Mouse (Mus musculus) ovary, adult 18-20 months (tissue): ENCODE measurements around the gene C5ar1.
A peak's percentile ranks its signal among the peaks of the same experiment; 100 is the strongest.
"Not testable (repeated sequence)": the region's sequence is repeated elsewhere in the genome, so short reads cannot be mapped to it uniquely, and the experiment has no call there.

Experiments used
- DNase-seq: peaks from one replicate; pipeline ENCODE4 v3.0.0; 2022; ENCODE audit warnings: low spot score, mixed read lengths

Gene C5ar1

DNA sequence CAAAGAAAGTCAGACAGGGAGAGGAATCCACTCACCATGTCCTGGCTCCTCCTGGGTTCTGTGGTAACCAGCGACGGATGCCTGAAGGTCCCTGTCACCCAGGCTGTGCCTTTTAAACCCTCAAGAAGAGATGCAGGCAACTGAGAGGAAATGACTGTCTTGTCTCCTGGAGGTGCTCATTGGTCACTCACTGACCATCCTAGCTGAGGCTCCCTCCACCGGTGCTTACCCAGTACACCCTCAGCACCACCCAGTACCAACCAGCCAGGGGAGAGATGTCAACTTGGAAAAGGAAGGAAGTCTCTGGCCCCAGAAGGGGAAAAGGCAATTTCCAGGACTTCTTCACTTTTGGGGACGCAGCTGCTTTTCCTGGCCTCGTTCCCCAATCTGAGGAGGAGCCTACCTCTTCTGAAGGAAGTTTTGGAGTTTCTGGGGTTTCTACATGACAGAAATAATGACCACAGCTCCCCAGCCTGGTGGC is at the start of gene C5ar1:
Gene C5ar1, minus strand, starts transcription at position 431 of the 481 bp plus-strand sequence.
- no peak for DNase-seq

DNA sequence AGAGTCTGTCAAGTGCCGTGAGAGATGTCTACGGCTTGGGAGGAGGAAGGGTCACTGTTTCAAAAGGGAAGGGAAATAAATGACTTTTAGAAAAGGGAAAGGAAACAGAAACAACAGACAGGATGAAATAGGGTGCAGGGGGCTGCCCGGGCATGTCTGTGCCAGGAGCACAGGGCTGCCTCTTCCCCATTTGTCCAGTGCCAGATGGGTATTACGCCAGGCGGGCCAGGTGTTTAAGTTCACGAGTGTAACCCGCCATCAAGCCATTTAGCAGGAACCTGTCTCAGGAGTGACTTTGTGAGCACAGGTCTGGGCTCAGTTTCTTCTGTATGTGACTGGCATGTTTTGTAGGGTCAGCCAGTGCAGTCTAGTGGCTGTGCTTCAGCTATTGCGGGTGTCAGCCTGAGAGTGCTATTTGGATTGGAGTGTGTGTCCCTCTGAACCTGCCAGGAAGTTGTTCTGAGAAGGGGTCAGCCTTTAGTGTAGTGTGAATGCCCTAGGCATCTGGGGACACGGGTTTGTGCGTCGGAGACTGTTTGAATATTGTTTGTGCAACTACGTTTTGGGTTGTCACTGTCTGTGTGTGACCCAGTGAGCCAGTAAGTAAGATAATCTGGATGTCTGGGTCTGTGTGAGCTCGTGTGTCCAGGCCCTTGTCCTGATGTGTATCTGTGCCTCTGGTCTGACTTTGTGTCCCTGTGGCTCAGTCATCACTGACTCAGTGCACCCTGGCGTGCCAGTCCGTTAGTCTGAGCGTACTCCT is 49.4 kb upstream of the C5ar1 start:
- no peak for DNase-seq

DNA sequence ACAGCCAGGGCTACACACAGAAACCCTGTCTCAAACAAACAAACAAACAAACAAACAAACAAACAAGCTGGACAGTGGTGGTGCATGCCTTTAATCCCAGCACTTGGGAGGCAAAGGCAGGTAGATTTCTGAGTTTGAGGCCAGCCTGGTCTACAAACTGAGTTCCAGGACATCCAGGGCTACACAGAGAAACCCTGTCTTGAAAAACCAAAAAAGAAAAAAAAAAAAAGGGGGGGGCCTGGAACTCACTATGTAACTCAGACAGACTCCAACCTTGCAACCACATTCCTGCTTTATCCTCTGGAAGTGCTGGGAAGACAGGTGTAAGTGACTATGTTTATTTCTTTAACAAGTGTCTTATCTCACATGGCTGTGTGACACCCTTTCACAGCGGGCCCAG is 48.8 kb upstream of the C5ar1 start, which contains the start of gene Bbc3:
Gene Bbc3, plus strand, starts transcription at position 301 of the 400 bp plus-strand sequence.
- not testable (repeated sequence) for DNase-seq

DNA sequence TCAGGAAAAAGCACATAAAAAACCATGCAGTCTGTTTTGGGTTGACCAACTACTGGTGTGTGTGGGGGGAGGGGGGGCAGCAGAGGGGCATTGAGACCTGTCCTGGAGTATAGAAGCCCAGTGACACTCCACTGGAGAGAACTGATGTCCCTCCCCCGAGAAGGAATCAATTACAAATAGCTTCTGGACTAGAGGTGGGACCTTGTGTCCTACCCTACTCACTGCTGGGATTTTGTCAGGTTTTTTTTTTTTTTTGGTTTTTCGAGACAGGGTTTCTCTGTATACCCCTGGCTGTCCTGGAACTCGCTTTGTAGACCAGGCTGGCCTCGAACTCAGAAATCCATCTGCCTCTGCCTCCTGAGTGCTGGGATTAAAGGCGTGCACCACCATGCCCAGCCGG is 47.8 kb upstream of the C5ar1 start:
- DNase-seq = not testable (repeated sequence)

DNA sequence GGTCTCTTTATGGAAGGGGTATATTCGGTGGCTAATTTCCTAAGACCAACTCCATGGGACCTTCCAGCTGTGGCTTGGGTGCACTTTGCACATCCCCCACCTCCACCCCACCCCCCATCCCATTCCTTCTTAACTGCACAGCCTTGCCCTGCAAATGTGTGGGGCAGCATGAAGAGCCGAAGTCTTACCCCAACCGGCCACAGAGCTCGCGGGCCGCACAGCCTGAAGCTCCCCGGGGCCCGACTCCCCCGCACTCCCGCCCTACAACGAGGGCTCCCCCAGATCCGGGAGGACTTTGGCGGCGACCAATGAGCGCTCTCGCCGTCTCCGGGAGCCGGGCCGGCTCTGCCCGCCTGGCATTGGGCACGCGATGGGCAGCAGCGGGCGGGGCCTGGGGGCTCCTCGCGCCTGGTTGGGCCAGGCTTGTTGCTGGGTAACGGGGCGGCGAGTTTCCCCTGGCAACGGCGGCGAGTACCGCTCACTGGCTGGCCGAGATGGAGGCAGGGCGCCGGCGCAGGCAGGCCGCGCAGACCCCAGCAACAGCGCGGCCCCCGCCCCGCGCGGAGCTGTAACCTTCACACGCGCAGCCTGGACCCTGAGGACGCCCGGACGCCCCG is 40.2 kb upstream of the C5ar1 start:
- DNase-seq = peak; percentile 90

DNA sequence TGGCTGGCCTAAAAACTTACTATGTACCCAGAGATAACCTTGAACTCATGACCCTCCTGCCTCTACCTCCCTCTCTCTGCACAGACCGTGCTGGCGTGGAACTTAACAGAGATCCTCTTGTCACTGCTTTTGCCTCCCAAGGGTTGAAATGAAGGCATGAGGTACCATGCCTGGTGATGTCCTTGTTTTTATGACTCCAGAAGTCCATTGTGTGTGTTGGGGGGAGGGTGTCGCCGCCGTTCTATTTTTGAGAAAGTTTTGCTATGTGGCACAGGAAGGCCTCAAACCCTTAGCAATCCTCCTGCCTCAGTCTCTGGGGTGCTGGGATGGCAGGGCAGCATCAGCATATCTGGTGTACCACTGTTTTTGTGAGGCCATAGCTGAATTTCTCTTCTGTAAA is 39.6 kb upstream of the C5ar1 start:
- no peak for DNase-seq

DNA sequence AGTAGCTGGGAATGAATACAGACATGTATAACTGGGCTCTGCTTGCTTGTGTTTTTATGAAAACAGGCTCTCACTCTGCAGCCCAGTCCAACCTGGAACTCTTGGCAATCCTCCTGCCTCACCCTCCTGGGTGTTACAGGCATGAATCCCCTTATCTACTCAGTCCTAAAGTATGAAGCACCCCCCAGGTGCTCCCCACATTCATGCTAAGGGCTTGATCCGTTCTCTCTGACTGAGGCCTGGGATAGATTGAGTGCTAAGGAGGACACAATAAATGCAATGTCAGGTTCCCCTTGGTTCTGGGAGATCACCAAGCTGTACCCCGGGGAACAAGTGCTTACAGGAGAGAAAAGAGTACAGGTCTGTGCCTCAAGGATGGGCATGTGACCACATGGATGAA is 38.3 kb upstream of the C5ar1 start:
- no peak for DNase-seq

DNA sequence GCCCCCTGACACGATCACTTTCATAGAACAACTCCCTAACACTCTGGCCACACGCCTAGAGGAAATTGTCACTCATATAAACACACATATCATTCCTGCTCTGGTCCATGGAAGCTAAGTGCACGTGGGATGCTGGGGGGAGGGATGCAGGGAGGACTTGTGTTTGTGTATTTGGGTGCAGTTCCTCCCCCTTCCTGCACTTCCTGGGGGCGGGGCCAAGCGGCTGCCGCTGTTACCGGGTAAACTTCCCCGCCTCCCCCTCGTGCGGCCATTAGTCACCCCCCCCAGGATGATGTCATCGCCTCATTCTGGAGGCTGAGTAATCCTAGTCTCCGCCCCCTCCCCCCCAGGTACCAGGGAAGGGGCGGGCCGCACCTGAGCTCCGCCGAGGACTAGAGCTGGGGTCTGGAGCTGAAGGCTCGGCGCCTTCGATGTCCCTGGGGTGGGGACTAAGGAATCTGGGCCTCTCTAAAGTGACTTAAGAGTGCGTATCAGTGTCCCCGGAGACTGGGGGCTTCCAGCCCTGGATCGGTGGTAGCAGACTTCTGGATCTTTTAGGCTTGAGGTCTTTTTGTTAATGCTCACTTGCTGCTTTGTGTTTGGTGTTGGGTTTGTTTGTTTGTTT is 37.5 kb upstream of the C5ar1 start:
- DNase-seq = peak; percentile 67

DNA sequence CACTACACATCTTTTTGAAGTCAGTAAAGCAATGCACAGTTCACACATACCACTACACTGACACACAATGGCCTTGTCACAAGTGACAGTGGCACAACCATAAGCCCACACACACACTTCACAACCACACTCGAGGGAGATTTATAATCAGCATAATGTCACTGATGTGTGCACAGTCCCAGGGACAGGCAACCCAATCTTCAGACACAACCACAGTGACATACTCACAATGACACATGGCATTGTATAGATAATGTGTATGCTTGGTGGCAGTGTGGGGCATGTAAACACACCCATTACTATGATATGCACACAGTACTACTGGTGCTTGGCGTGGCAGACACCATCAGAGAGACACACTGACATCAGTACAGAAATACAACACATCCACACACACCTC is 36.8 kb upstream of the C5ar1 start:
- no peak for DNase-seq

DNA sequence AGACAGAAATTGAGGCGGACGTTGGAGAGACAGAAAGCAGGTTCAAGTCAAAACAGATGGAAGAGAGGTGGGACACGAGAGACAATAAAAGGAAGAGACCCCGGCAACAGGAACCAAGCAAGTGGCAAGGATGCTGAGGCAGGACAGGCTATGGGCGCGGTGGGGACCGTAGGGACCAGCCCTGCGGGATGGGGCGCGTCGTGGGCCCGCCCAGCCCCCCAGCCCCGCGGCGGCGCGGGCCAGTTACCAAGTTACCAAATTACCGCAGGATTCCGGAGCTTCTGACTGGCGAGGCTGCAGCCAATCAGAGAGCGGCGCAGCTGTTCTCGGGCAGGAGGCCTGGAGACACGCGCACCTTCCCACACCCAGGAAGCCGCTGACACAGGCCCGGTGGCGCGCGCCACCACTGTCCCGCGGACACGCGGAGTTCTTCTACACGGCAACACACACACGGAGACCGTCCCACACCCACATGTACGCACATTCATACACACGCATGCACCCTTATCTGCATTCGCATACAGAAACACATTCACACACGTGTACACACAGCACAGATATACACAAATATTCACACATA is 36.1 kb upstream of the C5ar1 start:
- DNase-seq = peak; percentile 64

DNA sequence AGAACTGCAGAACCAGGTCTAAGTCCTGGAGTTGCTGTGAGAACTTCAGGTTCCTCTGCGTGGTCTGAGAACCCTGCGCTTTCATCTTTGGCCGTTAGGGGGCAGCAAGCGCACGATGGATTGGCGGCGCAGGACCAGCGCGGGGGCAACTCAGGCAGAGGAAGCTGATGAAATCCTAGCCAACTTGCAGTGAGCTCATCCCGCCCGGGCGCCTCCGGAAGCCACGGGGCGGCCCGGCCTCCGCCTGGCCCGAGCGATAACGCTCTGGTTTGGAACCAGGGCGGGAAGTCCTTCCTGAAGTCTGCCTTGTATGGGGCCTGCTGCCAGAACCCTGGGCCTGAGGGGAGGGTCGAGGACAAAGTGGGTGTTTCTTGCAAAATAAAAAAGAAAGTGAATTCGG is 35.5 kb upstream of the C5ar1 start:
- DNase-seq = peak; percentile 81

DNA sequence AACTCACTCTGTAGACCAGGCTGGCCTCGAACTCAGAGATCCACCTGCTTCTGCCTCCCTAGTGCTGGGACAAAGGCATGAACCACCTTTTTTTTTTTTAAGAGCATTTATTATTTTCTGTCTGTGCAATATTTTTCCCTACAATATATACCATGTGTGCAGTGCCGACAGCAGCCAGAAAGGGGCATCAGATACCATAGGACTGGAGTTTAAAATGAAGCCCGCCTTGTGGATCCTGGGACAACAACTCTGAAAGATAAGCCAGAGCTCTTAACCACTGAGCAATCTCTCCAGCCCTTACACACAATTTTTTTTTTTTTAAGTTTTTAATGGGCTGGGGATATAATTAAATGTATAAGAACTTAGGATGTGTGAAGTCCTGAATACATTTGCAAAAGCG is 35.0 kb upstream of the C5ar1 start:
- no peak for DNase-seq

DNA sequence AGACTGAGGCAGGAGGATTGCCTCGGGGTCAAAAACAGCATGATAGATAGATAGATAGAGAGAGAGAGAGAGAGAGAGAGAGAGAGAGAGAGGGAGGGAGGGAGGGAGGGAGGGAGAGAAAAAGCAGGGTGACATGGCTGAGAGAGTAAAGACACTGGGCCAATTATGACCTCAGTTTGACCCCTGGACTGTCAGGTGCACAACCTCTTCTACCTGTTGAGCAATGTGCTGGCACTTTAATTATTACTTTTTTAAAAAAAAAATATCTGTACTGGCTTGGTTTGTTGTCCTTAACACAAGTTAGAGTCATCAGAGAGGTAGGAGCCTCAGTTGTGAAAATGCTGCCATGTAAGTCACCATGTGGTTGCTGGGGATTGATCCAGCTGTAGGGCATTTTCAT is 28.5 kb upstream of the C5ar1 start:
- DNase-seq = no peak

DNA sequence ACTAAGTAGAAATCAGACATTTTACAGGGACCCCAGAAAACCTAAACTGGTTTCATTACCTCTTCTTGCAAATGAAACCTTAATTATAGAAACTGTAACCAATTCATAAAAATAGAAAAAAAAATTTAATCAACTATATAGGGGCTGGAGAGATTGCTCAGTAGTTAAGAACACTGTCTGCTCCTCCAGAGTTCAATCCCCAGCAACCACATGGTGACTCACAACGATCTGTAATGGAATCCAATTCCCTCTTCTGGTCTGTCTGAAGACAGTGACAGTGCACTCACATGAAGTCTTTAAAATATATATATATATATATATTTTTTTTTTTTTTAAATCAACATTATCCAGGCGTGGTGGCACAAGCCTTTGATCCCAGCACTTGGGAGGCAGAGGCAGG is 27.7 kb upstream of the C5ar1 start:
- no peak for DNase-seq

DNA sequence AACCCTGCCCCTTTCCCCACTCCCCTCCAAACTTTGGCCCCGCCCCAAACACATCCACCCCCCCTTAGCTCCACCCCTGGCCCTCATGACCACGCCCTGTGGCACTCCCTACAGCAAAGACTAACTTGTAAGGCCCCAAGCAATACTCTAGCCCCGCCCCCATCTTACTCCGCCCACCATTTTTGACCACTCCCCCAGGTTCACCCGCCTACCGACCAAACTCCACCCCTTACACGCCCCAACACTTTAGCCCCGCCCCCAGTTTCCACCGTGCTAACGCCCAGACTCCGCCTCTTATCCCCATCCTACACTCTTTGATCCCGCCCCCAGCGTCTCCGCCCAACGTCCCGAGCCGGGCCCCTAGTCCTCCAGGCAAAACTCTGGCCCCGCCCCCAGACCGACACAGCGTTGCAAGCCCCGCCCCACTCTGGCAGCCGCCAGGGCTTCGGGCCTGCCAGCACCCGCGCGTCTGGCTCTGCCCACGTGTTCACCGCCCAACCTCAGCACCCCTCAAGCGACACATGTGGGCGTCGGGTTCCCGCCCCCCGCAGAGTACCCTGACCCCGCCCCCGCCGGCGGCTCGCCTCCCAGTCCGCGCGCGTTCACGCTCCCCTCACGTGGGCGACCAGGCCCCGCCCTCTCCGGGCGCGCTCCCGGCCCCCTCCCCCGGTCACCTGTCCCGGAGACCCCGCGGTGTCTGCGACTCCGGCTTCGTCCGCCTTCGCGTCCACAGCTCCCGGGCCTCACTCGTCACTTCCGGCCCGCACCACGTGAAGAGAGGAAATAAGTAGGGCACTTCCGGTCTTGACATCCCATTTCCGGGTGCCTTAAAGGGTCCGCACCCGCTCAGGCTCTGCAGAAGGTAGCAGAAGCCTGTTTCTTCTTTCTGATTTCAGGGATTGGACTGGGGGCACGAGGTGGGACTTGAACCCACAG is 27.0 kb upstream of the C5ar1 start, which contains the start of gene Ccdc9:
Gene Ccdc9, minus strand, starts transcription at position 770 of the 936 bp plus-strand sequence.
- peak; percentile 99 for DNase-seq

DNA sequence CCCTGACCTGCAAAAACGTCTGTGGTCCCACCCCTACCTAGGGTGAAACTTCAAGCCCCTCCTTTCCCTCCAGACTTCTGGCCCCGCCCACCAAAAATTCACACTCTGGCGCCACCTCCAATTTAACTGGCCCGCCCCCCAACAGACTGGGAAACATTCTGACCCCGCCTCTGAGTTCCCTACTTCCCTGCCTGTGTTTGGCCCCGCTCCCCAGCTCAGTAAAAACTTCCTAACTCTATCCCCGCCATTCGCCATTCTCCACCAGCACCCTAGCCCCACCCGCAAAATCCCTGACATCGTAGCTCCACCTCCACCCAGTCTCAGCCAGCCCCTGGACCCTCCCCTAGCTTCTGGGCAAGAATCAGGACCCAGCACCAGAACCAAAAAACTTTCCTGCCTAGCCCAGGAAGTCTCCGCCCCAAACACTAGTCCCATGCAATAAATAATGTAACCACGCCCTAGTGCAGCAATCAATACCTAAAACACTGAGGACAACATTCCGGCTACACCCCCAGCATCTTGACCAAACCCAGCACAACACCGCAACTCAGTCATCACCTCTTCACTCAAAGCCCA is 26.2 kb upstream of the C5ar1 start:
- DNase-seq = peak; percentile 77

DNA sequence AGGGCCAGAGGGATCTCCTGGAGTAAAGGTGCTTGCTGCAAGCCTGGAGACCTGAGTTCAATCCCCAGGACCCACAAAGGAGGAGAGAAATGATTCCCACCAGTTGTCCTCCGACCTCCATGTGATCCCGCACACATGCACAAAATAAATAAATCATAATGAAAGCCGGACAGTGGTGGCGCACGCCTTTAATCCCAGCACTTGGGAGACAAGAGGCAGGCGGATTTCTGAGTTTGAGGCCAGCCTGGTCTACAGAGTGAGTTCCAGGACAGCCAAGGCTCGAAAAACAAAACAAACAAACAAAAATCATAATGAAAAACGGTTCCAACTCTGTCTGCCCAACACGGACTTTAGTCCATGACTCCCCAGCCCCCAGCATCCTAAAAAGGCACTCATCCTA is 25.6 kb upstream of the C5ar1 start:
- DNase-seq = no peak

DNA sequence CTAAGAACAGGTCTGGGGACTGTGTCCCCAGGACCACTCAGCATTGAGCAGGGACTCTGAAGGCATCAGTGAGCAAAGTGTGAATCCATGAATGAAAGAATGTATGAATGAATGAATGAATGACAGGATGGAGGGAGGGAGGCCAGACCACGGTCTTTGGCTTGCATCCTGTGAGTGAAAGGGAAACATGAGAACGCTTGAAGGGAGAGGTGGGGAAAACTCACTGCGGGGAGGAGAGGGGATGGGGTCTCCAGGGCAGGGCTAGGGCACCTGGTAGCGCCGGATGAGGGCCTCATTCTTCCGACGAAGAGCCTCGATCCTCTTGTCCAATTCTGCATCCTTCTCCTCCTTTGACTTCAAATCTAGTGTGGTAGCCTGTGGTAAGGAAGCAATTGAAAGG is 24.7 kb upstream of the C5ar1 start:
- DNase-seq = no peak

DNA sequence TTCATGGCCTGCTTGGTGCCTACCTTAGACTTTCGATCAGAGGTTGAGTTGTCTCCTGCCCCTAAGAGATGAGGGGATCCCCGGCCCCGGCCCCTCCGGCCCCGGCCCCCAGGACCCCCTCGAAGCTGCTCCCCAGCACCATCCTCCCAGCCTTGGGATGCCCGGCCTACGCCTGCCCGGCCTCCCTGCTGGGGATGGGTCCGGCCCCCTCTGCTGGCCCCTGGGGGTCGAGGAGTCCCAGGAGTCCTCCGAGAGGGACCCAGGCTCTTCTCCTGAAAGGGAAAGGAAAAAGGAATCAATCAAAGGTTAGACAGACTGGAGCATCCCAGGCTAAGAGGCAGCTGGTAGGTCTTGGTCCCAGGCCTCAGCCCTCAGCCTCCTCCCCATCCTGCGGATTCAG is 23.0 kb upstream of the C5ar1 start:
- DNase-seq = no peak

DNA sequence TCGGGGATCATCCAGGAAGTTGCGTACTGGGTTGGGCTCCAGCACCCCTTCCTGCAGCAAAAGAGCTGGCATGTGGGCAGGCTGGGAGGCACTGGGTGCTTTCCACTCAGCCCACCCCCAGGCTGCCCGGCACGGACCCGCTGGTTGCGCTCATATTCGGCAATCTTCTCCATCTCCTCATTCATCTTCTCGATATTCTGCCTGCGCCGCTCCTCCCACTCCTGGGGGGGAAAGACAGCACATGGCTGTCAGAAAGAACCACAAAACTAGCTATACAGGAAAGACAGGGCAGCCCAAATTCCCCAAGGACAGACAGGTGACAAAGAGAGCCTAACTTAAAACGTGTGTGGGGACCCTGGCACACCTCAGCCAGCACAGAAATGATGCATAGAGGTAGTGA is 21.4 kb upstream of the C5ar1 start:
- no peak for DNase-seq
